Mouse (Mus musculus) adrenal gland, adult (tissue): ENCODE results near the gene Fbxo2.
"Not testable (repeated sequence)": the region's sequence is repeated elsewhere in the genome, so short reads cannot be mapped to it uniquely, and the experiment has no call there.

ENCODE experiments used
- DNase-seq, 2 experiments: peaks; one replicate each; pipeline ENCODE4 v3.0.0; 2022 to 2023; ENCODE audit warnings: low spot score in 1 of 2; ENCODE audit not compliant: inconsistent age in 2 of 2

Gene Fbxo2

DNA sequence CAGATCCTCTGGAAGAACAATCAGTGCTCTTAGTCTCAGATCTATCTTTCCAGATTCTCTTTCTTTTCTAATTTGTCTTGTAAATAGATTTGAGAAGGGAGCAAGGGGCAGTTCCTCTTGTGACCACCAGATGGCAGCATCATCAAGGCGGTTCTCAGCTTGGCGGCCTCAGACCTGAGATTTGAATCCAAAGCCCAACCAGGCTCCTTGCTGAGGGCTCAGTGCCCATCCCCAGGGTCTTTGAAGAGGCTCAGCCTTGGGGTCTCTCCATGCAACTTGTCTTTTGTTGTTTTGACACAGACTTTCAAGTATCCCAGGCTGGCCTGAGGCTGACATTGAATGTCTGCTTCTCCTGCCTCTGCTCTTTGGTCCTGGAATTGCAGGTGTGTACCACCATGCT, 10.4 kb downstream of the Fbxo2 start:
- DNase-seq: peak in 1 of 2 experiments; percentile 84

DNA sequence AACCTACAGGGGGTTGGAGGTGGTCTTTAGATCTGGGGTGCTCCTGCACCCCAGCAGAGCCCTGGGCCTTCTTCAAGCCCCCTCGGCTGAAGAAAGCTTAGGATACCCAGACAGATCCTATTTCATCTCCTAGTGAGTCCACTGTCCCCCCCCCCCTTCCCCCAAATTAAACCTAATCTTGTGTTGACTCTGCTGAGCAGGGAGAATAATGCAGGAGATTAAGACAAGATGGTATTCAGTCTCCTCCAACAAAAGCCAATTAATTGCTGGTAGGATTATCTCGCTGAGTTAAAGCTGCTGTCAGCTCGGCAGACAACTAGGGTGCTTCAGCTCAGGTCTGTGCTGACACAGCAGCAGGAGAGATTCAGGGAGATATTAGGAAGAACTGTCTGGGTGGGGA, 10.8 kb downstream of the Fbxo2 start:
- no peak for DNase-seq

GRCm38 (mm10) chr4:148173811-148174494, 13.5 kb downstream of the Fbxo2 start:
- DNase-seq: peak in 1 of 2 experiments; percentile 44

GRCm38 (mm10) chr4:148174495-148174862, 14.1 kb downstream of the Fbxo2 start:
- DNase-seq: no peak

DNA sequence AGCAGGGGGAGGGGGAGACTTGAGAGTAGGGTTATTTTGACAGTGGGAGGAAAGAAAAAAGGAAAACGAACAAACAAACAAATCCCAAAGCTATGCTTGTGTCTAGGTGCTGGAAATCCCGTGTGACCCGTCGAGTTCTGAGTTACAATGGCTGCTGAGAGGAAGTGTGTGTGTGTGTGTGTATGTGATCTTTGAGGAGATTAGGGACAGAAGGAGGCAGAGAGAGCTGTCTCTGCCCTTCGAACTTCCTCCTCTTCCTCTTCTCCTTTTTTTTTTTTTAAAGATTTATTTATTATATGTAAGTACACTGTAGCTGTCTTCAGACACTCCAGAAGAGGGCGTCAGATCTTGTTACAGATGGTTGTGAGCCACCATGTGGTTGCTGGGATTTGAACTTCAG, 16.2 kb downstream of the Fbxo2 start:
- DNase-seq: not testable (repeated sequence)

GRCm38 (mm10) chr4:148177716-148178115, 17.3 kb downstream of the Fbxo2 start:
- DNase-seq: no peak

GRCm38 (mm10) chr4:148181483-148181882, 21.1 kb downstream of the Fbxo2 start:
- DNase-seq: no peak

DNA sequence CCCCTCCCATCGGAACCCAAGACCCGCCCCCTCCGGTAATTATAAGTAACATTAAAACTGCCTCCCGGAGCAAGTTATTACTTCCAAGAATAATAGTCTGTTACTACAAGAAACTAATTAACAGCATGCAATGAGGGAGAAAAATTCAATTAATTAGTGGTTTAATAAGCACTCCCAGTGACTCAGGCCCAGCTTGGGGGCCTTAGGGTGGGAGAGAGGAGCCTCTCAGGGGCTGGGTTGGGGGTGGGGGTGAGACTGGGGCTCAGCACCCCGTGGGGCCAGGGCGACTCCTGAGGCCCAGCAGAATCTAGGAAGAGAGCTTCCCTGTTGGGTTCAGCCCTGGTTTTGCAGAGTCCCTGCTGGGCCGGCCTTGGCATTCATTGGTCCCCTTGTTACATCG, 21.9 kb downstream of the Fbxo2 start:
- no peak for DNase-seq

DNA sequence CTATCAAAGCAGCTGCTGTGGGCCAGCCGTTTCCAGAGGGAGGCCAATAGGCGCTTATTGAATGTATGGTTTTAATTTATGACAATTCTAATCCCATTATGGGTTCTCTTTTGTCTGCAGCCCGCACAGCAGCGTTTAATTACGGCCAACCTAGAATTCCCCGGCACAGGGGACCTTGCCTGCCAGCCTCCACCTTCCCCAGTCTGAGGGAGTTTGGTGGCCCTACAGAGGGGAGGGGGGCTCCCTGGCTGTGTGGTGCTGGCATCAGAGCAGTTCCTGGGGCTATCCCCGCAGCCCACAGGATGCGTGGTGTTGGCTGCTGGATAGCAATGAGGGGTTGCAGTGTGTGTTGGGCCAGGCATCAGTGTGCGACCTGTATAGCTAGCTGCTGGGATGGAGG, 24.1 kb downstream of the Fbxo2 start:
- DNase-seq: no peak

DNA sequence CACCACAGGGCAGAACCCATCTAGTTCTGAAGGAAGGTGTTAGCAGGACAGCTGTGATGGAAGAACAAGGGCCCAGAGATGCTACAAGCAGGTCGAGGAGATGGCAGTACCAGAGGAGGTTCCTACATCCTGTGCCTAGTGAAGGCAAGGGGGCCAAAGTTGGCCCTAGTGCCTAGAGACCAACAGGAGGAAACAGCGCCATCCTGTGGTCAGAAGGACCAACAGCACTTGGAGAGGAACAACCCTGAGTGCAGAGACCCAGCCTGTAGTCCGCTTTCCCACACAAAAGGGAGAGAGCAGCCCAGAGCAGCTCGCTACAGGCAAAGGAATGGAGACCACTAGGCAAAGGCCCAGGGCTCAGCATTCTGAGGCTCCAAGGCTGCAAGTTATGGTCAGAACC, 25.4 kb downstream of the Fbxo2 start:
- no peak for DNase-seq

- not testable (repeated sequence) for DNase-seq
Observed at GRCm38 (mm10) chr4:148188767-148189166, 28.3 kb downstream of the Fbxo2 start.

DNA sequence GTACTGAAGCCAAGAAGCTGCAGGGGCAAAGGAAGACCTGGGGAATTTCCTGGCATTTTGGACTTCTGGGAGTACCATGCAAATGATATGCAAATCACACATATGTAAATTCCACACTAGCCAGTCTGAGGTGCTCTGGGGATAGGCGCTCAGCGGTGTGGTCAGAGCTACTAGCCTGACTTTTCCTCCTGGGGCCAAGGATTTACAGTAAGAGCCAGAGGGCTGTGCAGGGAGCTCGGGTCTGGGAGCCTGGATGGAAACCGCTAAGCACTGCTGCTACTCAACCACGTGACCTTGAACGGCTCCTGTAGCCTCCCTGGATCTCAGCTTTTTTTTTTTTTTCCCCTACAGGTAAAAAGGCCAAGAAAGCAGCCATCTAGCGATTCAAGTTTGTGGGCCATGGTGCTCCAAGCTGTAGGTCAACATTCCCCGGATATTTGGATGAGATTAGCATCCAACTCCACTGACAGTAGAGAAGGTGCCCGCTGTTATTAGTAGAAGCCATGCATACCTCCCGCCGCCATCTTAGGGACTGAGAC, 32.4 kb downstream of the Fbxo2 start:
- no peak for DNase-seq

- DNase-seq: no peak
Observed at GRCm38 (mm10) chr4:148194400-148194799, 34.0 kb downstream of the Fbxo2 start.

DNA sequence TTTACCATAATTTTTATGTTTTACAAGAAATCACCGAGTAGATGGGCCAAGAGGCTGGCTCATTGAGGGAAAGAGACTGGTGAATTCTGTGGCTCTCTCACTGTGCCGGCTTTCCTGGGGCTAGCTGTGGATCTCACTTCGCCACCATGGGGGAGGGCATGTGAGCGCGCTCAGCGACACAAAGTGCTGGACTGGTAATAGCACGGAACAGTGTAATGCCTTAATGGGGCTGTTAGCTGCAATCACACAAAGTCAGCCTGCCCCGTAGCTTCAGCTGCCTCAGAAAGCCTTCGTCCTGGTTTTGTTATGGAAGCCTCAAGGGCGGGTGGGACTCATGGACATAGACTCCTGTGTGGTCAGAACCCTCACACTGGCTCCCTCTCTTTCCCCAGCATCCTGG, 38.3 kb downstream of the Fbxo2 start:
- no peak for DNase-seq

- DNase-seq: no peak
Observed at GRCm38 (mm10) chr4:148203557-148203956, 43.1 kb downstream of the Fbxo2 start.

DNA sequence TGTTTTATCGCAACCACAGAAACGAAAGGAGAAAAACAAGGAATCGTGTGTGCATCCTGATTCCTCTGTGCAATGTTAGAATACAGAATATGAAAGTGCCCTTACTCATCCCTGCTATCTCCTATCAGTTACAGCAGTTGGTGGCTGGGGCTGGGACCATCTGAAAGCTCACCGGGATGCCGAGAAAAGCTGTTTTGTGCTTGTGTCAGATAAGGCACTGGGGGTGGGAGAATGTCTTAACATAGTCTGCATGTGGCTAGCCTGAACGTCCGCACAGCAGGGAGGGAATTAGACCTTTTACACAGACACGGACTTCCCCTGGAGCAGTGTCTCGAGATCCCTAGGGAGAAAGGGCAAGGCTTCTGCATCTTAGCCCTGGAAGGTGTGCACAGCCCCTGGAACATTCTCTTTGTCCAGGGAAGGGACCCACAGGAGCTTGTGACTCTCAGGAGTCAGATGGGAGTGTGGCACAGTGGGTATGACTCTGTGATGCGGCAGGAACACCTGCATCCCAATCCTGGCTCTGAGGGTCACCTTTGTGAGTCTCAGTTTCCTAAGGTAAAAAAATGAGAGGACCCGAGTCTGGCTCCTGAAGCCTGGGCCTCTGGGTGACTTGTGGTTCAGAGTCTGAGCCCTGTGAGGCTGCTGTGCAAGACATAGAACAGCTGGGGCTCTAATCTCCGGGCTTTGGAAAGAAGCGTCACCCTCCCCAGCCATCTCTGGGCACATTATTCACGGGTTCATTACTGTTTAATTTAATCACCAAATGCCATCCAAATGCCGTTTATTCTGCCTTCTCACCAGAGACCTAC, 43.8 kb downstream of the Fbxo2 start:
- DNase-seq: no peak

- DNase-seq: no peak
Observed at GRCm38 (mm10) chr4:148204873-148205232, 44.4 kb downstream of the Fbxo2 start.

DNA sequence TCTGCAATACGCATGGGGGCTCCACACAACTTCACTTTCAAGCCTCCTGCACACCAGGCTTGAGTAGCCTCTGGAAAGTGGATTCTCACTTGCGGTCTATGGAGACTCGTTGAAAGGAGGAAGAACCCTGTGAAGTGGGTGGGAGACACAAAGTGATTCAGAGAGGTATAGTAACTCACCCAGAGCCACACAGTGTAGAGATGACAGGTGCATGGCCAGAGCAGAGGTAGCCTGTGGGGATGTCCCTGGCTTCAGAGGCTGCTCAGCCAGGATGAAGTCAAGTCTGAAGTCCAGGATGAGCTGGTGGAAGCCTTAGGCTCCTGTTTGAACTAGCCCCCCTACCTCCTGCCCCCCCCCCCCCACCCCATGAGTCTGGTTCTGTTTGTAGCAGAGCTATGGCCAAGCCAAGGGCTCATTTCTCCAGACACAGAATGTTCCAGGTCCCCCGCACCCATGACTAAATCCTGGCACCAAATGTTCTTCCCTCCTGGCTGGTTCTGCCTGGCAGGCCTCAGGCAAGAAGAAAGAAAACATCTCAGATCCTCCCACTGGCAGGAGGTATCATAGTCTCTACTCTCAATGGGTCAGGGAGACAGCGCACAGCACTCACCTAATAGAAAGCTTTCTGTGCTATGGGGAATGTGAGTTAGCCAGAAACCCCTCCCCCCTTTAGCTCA, 54.2 kb downstream of the Fbxo2 start:
- DNase-seq: no peak

- DNase-seq: no peak
Observed at GRCm38 (mm10) chr4:148215264-148215900, 55.0 kb downstream of the Fbxo2 start.
